In the genomic region with DNA sequence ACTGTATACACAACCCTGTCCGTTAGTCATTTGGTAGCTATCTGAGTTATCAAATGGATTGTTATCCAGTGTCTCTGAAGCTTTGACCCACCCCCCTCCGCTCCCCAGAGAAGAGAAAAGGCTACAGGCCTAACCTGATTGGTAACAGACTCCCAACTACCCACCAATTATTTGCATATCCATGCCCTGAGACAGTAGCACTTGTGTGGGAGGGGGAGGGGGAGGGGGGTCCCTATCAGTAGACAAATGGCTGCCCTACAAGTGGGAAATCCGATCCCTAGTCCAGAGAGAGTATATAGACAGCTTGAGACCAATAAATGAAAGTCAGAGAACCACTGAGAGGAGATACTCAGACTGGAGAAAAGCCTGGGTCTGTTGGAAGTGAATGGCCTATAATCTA, we compare ENCODE assay signal across 21 mouse cellular contexts. TPM values are rescaled to one million over a fixed set of nuclear protein-coding genes. Genes with fewer than 3 reads are reported as not detected.
A peak's percentile ranks its signal among the peaks of the same experiment; 100 is the strongest.
DNase-seq lines count a peak whose midpoint lies in the region; ATAC-seq lines count a peak whose summit lies in the region.
"Had no signal": no experiment of that assay in that cellular context is flagged by ENCODE, and none has a peak within 500 bp of the region (broad histone marks: within the 10 kb centered on the region; RNA-seq: fewer than 3 reads in every experiment).

No protein-coding gene starts in this region.

- no peak overlapping the region for H3K9ac ChIP-seq in heart, embryonic 15.5 days
- no peak overlapping the region for H3K9ac ChIP-seq in lung, embryonic 16.5 days (ENCODE audit: low read length)
- no peak overlapping the region for H3K9ac ChIP-seq in intestine, embryonic 15.5 days
- H3K9ac ChIP-seq: forebrain, embryonic 12.5 days; heart, embryonic 13.5 days; hindbrain, embryonic 12.5 days; limb, embryonic 15.5 days; liver, postnatal 0 days; midbrain, embryonic 15.5 days had no signal

- no peaks in the 10 kb centered on the region for H3K36me3 ChIP-seq in heart, embryonic 15.5 days
- no peaks in the 10 kb centered on the region for H3K36me3 ChIP-seq in lung, embryonic 16.5 days (ENCODE audit: control insufficient read depth, insufficient read depth, low read length)
- no peaks in the 10 kb centered on the region for H3K36me3 ChIP-seq in intestine, embryonic 15.5 days
- H3K36me3 ChIP-seq: forebrain, embryonic 12.5 days; G1E; heart, embryonic 13.5 days; hindbrain, embryonic 12.5 days; limb, embryonic 15.5 days; midbrain, embryonic 15.5 days had no signal

- H3K4me1 ChIP-seq in heart, embryonic 15.5 days (replicated peaks) = peaks cover 17% of the 10 kb centered on the region
- H3K4me1 ChIP-seq in lung, embryonic 16.5 days (replicated peaks; ENCODE audit: control insufficient read depth, insufficient read depth, low read length) = peaks cover 12% of the 10 kb centered on the region
- peaks cover 10% of the 10 kb centered on the region; the same call in 1 of the 2 replicates for H3K4me1 ChIP-seq in intestine, embryonic 15.5 days (replicated peaks)

- no peak overlapping the region for H3K4me3 ChIP-seq in heart, embryonic 15.5 days
- no peak overlapping the region for H3K4me3 ChIP-seq in lung, embryonic 16.5 days (ENCODE audit: low read length)
- no peak overlapping the region for H3K4me3 ChIP-seq in intestine, embryonic 15.5 days (replicated peaks)
- H3K4me3 ChIP-seq: forebrain, embryonic 12.5 days; heart, embryonic 13.5 days; hindbrain, embryonic 12.5 days; limb, embryonic 15.5 days; midbrain, embryonic 15.5 days had no signal

- WGBS in heart, embryonic 15.5 days = 67% methylated on average over 3 of the region's 3 CpGs
- WGBS in lung, embryonic 16.5 days = 78% methylated on average over 3 of the region's 3 CpGs
- WGBS in intestine, embryonic 15.5 days = 75% methylated on average over 3 of the region's 3 CpGs

- H3K9me3 ChIP-seq in heart, embryonic 15.5 days (replicated peaks) = no peaks in the 10 kb centered on the region
- H3K9me3 ChIP-seq in lung, embryonic 16.5 days (ENCODE audit: control insufficient read depth, low read length) = no peaks in the 10 kb centered on the region
- no peaks in the 10 kb centered on the region for H3K9me3 ChIP-seq in intestine, embryonic 15.5 days
- H3K9me3 ChIP-seq: forebrain, embryonic 12.5 days; G1E; heart, embryonic 13.5 days; hindbrain, embryonic 12.5 days; limb, embryonic 15.5 days; midbrain, embryonic 15.5 days had no signal

- H3K27me3 ChIP-seq in heart, embryonic 15.5 days = no peaks in the 10 kb centered on the region
- no peaks in the 10 kb centered on the region for H3K27me3 ChIP-seq in lung, embryonic 16.5 days (ENCODE audit: control insufficient read depth, insufficient read depth, low read depth, low read length)
- H3K27me3 ChIP-seq in intestine, embryonic 15.5 days (replicated peaks) = no peaks in the 10 kb centered on the region
- H3K27me3 ChIP-seq: heart, embryonic 13.5 days; hindbrain, embryonic 12.5 days; limb, embryonic 15.5 days; midbrain, embryonic 15.5 days had no signal

- H3K27ac ChIP-seq in heart, embryonic 15.5 days = peak overlapping the region; percentile 55; the same call in 1 of the 2 replicates
- H3K27ac ChIP-seq in lung, embryonic 16.5 days (ENCODE audit: low read length) = peak overlapping the region; percentile 80
- peak overlapping the region; percentile 71; the same call in 1 of the 2 replicates for H3K27ac ChIP-seq in intestine, embryonic 15.5 days
- H3K27ac ChIP-seq: forebrain, embryonic 12.5 days; heart, embryonic 13.5 days; hindbrain, embryonic 12.5 days; midbrain, embryonic 15.5 days had no signal

- H3K4me2 ChIP-seq in heart, embryonic 15.5 days = no peak overlapping the region
- H3K4me2 ChIP-seq in lung, embryonic 16.5 days (ENCODE audit: low read depth, low read length) = no peak overlapping the region
- H3K4me2 ChIP-seq in intestine, embryonic 15.5 days (replicated peaks) = no peak overlapping the region
- H3K4me2 ChIP-seq: forebrain, embryonic 12.5 days; heart, embryonic 13.5 days; hindbrain, embryonic 12.5 days; limb, embryonic 15.5 days; midbrain, embryonic 15.5 days had no signal

- no peak for ATAC-seq in heart, embryonic 15.5 days (replicated peaks; ENCODE audit: insufficient number of reproducible peaks, insufficient read depth, low FRiP score, low read depth)
- no peak for ATAC-seq in lung, embryonic 16.5 days (ENCODE audit: low read depth)
- no peak for ATAC-seq in intestine, embryonic 15.5 days
- ATAC-seq: liver, postnatal 0 days; midbrain, embryonic 15.5 days had no signal

- DNase-seq in heart, adult 11 months = no peak
- DNase-seq in lung, postnatal 36 days = no peak
- no peak for DNase-seq in cerebellum, postnatal 36 days
- DNase-seq in spleen, postnatal 10 days (ENCODE audit: low spot score in 2 of 2) = no peak
- no peak for DNase-seq in adrenal gland, adult 18-20 months (ENCODE audit: low spot score in 2 of 2)
- DNase-seq: adrenal gland, postnatal 10 days; cerebellum, postnatal 10 days; gastrocnemius, postnatal 25 days; kidney, adult 18-20 months; liver, postnatal 0 days; right cerebral cortex, postnatal 14 days had no signal

RNA-seq across cellular contexts. Expression of gene Syna, which starts 8.1 kb away (rescaled TPM):
- polyA plus RNA-seq in heart, embryonic 15.5 days (2015; fragmentation: Nextera tagmentation; extraction: Ambion mirVana) = 0.06 TPM in 1 of 2 replicates, not detected in the other
- polyA plus RNA-seq in lung, embryonic 16.5 days (2015; fragmentation: Nextera tagmentation; extraction: Ambion mirVana) = 0.20 and 0.23 TPM in 2 replicates
- 0.06 and 0.10 TPM in 2 replicates for polyA plus RNA-seq in intestine, embryonic 15.5 days (2015; fragmentation: Nextera tagmentation; extraction: Ambion mirVana)
- total RNA-seq in adrenal gland, adult 18-20 months (2021) = not detected
- total RNA-seq: adrenal gland, postnatal 10 days; gastrocnemius, postnatal 25 days had no signal
- polyA plus RNA-seq: embryonic facial prominence, embryonic 11.5 days; G1E; heart, embryonic 13.5 days; liver, postnatal 0 days had no signal

RNA-seq across cellular contexts. Expression of gene Rfc2, which starts 13.1 kb away (rescaled TPM):
- 156 and 190 TPM in 2 replicates for polyA plus RNA-seq in heart, embryonic 15.5 days (2015; fragmentation: Nextera tagmentation; extraction: Ambion mirVana)
- 255 and 270 TPM in 2 replicates for polyA plus RNA-seq in lung, embryonic 16.5 days (2015; fragmentation: Nextera tagmentation; extraction: Ambion mirVana)
- 245 and 247 TPM in 2 replicates for polyA plus RNA-seq in intestine, embryonic 15.5 days (2015; fragmentation: Nextera tagmentation; extraction: Ambion mirVana)
- 10 to 100 TPM; 34.8 to 37.4 TPM for total RNA-seq in adrenal gland, adult 18-20 months (2021)

RNA-seq across cellular contexts. Expression of gene Clip2, which starts 15.8 kb away (rescaled TPM):
- 1.4 and 1.8 TPM in 2 replicates for polyA plus RNA-seq in heart, embryonic 15.5 days (2015; fragmentation: Nextera tagmentation; extraction: Ambion mirVana)
- polyA plus RNA-seq in lung, embryonic 16.5 days (2015; fragmentation: Nextera tagmentation; extraction: Ambion mirVana) = 4.6 and 4.7 TPM in 2 replicates
- polyA plus RNA-seq in intestine, embryonic 15.5 days (2015; fragmentation: Nextera tagmentation; extraction: Ambion mirVana) = 3.6 and 3.9 TPM in 2 replicates
- total RNA-seq in adrenal gland, adult 18-20 months (2021) = 10 to 100 TPM; 16.7 to 17.7 TPM

RNA-seq across cellular contexts. Expression of gene Lat2, which starts 46.8 kb away (rescaled TPM):
- 2.5 and 4.5 TPM in 2 replicates for polyA plus RNA-seq in heart, embryonic 15.5 days (2015; fragmentation: Nextera tagmentation; extraction: Ambion mirVana)
- polyA plus RNA-seq in lung, embryonic 16.5 days (2015; fragmentation: Nextera tagmentation; extraction: Ambion mirVana) = 1.8 and 3.3 TPM in 2 replicates
- 2.0 and 2.8 TPM in 2 replicates for polyA plus RNA-seq in intestine, embryonic 15.5 days (2015; fragmentation: Nextera tagmentation; extraction: Ambion mirVana)
- 1 to 10 TPM; 5.1 to 5.5 TPM for total RNA-seq in adrenal gland, adult 18-20 months (2021)
